Mouse (Mus musculus) lung, embryonic 14.5 days (tissue): Measurements from ENCODE around the gene Igsf23. TPM values are rescaled to one million over a fixed set of nuclear protein-coding genes. Genes with fewer than 3 reads are reported as not detected.

Experiments used
- ATAC-seq: fragments of 200-750 bp; cut with Nextera tagmentation; 2 replicates; pipeline ENCODE4 v1.8.0; 2017; ENCODE audit warnings: mild to moderate bottlenecking, moderate TSS enrichment, moderate library complexity; ENCODE audit not compliant: insufficient read depth
- DNase-seq: peaks from one replicate; pipeline ENCODE4 v3.0.0-alpha.2; 2015
- H3K27ac ChIP-seq: fragments of 300-500 bp; sonication (generic); 2 replicates; pipeline ENCODE4 v1.5.1; 2014; ENCODE audit warnings: low read depth, mild to moderate bottlenecking, moderate library complexity
- H3K27me3 ChIP-seq: fragments of 300-500 bp; sonication (generic); 2 replicates; pipeline ENCODE4 v1.6.1; 2014; ENCODE audit warnings: low read length, control low read depth; ENCODE audit not compliant: insufficient read depth
- H3K36me3 ChIP-seq: fragments of 300-500 bp; sonication (generic); 2 replicates; pipeline ENCODE4 v1.6.1; 2014; ENCODE audit warnings: control low read depth; ENCODE audit not compliant: insufficient read depth
- H3K4me1 ChIP-seq: fragments of 300-500 bp; sonication (generic); 2 replicates; pipeline ENCODE4 v1.6.1; 2014; ENCODE audit warnings: antibody characterized with exemption, control low read depth; ENCODE audit not compliant: insufficient read depth
- H3K4me2 ChIP-seq: fragments of 300-500 bp; sonication (generic); 2 replicates; pipeline ENCODE4 v1.6.1; 2014; ENCODE audit warnings: mild to moderate bottlenecking
- H3K4me3 ChIP-seq: fragments of 300-500 bp; sonication (generic); 2 replicates; pipeline ENCODE4 v1.5.1; 2014; ENCODE audit warnings: low read depth, low read length
- H3K9ac ChIP-seq: fragments of 300-500 bp; sonication (generic); 2 replicates; pipeline ENCODE4 v1.6.1; 2014
- H3K9me3 ChIP-seq: fragments of 300-500 bp; sonication (generic); 2 replicates; pipeline ENCODE4 v1.6.1; 2016; ENCODE audit warnings: low read depth, low read length, control low read depth
- CTCF ChIP-seq: IDR thresholded peaks from 2 replicates; pipeline ENCODE4 v1.5.1; 2016; ENCODE audit warnings: antibody characterized with exemption, low read depth
- WGBS: fragments of 180-500 bp; shearing (Covaris S2); extraction: QIAGEN DNeasy Blood & Tissue Kit; methylation state at CpG from one replicate; pipeline ENCODE4 v1.1.7; 2014; 5-methylcytosine and 5-hydroxymethylcytosine counted together
- polyA plus RNA-seq: library from polyadenylated mRNA; unstranded; fragments of >200 nt; fragmentation: Nextera tagmentation; extraction: Ambion mirVana; gene quantifications from 2 replicates; pipeline ENCODE4 v1.2.1, GENCODE M21; 2014

Gene Igsf23
- polyA plus RNA-seq, 1 experiment from 2014 or later, result 1.2 TPM

DNA sequence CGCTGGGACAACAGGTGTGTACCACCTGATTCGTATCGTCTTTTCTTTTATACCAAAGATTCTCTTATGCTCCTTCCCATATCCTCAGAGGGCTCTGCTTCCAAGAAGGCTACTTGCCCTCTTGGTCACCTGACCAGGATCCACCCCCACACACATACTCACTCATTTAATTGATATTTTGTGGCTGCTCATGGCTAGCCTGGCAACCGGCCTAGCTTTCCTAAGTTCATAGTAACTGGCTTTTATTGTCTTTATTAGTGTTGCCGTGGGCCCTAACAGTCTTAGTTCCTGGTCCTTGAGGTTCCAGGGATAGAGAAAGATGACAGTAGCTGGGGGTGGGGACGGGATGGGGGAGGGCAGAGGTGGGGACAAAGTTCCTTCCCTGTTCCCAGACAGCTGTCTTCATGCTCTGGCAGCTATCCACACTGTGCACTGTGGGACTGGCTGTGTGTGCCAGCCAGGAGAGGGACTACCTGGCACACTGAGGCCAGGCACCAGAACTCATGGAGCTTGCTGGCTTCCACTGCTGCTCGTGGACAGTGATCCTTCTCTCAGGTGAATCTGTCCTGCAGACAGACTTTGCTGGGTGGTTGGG lies 14.5 kb upstream of the Igsf23 start, which contains the start of gene Ceacam20:
Ceacam20 (plus strand) TSS at position 428 of the 595 bp plus-strand sequence.
- no peak within 1 kb of the TSS for H3K4me2 ChIP-seq
- no peaks in the 10 kb centered on the region for H3K36me3 ChIP-seq
- H3K9ac ChIP-seq, result no peak within 1 kb of the TSS
- H3K27ac ChIP-seq, result no peak within 1 kb of the TSS
- H3K4me1 ChIP-seq, result no peaks in the 10 kb centered on the region
- ATAC-seq (no peak), DNase-seq (no peak)
- no peaks in the 10 kb centered on the region for H3K9me3 ChIP-seq
- no peaks in the 10 kb centered on the region for H3K27me3 ChIP-seq
- TF ChIP-seq CTCF, result no peak
- H3K4me3 ChIP-seq, result no peak within 1 kb of the TSS
- 71% methylated on average over 7 of the region's 7 CpGs for WGBS

DNA sequence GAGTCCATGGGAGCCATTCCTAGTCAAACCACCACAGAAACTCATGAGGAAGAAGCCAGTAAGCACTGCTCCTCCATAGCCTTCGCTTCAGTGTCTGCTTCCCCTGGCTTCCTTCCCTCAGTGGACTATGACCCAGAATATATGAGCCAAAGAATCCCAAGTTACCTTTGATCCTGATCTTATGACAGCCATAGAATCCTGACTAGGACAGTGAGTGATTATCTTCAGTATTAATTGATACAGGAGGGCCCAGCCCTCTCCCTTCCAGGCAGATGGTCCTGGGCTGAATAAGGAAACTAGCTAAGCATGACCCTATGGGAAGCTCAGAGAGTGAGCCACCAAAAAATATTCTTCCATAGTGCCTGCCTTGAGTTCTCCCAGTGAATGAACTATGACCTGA lies 11.9 kb upstream of the Igsf23 start:
- Histone ChIP-seq H3K4me2 (no peak overlapping the region), H3K4me3 (no peak overlapping the region), H3K27ac (no peak overlapping the region), H3K36me3 (no peaks in the 10 kb centered on the region), H3K9ac (no peak overlapping the region), H3K9me3 (no peaks in the 10 kb centered on the region), H3K4me1 (no peaks in the 10 kb centered on the region), H3K27me3 (no peaks in the 10 kb centered on the region)
- WGBS, result 57% methylated on average over 1 of the region's 1 CpGs
- ATAC-seq (no peak), DNase-seq (no peak)
- no peak for TF ChIP-seq CTCF

DNA sequence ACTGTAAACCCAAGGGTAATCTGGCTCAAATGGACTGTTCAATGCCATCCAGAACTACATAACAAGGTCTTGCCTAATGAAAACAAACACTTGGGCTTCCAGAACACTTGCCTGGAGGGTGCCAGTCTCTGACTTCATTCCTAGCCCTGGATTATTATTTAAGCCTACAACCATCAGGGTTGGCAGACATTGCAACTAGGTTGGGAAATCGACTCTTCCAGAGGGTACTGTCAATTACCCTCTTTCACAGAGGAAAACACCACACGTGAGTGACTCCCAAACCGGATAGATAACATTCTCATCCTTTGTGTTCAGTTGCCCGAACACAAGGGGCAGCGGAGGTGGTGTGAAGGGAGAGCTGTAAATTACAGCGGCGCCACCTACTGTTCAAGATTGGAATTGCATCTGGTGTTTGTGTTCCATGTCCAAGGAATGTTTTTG lies 5.8 kb upstream of the Igsf23 start:
- H3K27ac ChIP-seq, result no peak overlapping the region
- no peak overlapping the region for H3K9ac ChIP-seq
- ATAC-seq, result peak; percentile 56; the same call in 1 of the 2 replicates
- peak; percentile 96 for DNase-seq
- TF ChIP-seq CTCF, result peak; percentile 93
- no peaks in the 10 kb centered on the region for H3K36me3 ChIP-seq
- 2% methylated on average over 7 of the region's 7 CpGs for WGBS
- H3K4me3 ChIP-seq, result no peak overlapping the region
- H3K4me1 ChIP-seq, result no peaks in the 10 kb centered on the region
- no peaks in the 10 kb centered on the region for H3K27me3 ChIP-seq
- H3K4me2 ChIP-seq, result no peak overlapping the region
- no peaks in the 10 kb centered on the region for H3K9me3 ChIP-seq

DNA sequence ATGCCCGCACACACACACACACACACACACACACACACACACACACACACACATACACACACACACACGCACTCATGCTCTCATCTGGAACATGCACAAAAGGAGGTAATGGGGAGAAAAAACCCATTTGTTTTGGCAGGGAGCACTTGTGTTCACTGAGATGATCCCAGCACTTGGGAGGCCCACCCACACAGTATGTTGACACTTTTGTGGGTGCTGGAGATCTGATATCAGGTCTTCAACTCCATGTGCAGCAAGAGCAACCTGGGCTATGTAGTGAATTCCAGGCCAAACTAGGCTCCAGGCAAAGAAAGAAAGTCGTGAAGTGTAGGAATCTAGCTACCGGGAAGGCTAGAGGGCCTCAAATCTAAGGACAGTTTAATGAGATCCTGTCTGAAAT lies 5.3 kb upstream of the Igsf23 start:
- Histone ChIP-seq H3K27me3 (no peaks in the 10 kb centered on the region), H3K36me3 (no peaks in the 10 kb centered on the region), H3K4me1 (no peaks in the 10 kb centered on the region), H3K9me3 (no peaks in the 10 kb centered on the region), H3K4me2 (no peak overlapping the region), H3K27ac (no peak overlapping the region), H3K9ac (no peak overlapping the region), H3K4me3 (no peak overlapping the region)
- no peak for TF ChIP-seq CTCF
- WGBS, result 46% methylated on average over 4 of the region's 4 CpGs
- DNase-seq (no peak), ATAC-seq (no peak)

DNA sequence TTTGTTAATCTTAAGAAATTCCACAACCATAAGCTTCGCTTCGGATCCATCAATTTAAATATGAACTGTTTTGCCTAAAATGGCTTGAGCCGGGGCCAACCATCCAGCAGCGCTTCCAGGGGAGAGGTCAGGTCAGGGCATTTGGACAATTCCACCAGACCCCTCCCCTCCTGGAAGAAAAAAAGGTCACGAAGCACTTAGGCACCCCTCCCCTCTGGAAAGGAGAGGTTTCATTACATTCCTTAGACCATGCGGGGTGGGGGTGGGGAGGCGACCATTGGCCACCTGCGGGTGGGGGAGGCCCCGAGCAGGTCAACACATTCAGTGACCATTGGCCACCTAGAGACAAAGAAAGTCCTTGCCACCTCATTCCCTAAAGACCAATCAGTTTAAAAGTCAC lies 2.5 kb upstream of the Igsf23 start:
- Histone ChIP-seq H3K27me3 (no peaks in the 10 kb centered on the region), H3K4me2 (no peak overlapping the region), H3K4me1 (no peaks in the 10 kb centered on the region), H3K9ac (no peak overlapping the region), H3K36me3 (no peaks in the 10 kb centered on the region), H3K27ac (no peak overlapping the region), H3K4me3 (no peak overlapping the region), H3K9me3 (no peaks in the 10 kb centered on the region)
- no peak for TF ChIP-seq CTCF
- peak; percentile 39; the same call in 1 of the 2 replicates for ATAC-seq
- WGBS, result 27% methylated on average over 9 of the region's 9 CpGs
- peak; percentile 9 for DNase-seq

DNA sequence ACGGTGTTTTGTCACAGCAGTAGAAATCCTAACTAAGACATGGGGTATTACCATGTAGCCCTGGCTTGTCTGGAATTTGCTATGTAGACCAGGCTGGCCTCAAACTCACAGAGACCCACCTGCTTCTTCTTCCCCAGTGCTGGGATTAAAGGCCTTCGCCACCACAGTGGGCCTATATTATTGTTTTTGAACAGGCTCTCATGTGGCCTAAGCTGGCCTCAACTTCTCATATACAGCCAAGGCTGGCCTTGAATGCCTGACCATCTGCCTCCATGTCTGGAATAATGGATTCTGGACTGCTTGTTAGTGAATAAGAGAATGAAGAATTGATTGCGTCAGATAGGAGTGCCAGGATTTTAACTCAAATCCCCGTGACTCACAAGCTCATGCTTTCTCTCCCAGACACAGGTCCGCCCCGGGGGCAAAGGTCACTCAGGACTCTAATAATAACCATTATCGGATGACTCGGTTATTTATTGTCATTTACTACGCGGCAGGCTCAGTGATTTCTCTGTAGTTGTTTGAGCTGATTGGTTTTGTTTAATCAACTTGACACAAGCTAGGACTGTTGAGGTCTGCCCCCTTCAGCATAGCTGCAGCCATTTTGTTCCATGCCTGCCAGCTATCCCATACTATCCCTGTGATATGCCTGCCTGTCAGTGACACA lies 1.9 kb upstream of the Igsf23 start:
- ATAC-seq, result peak; percentile 32; the same call in 1 of the 2 replicates
- 66% methylated on average over 10 of the region's 10 CpGs for WGBS
- no peak overlapping the region for H3K27ac ChIP-seq
- DNase-seq, result no peak
- no peaks in the 10 kb centered on the region for H3K36me3 ChIP-seq
- no peaks in the 10 kb centered on the region for H3K4me1 ChIP-seq
- TF ChIP-seq CTCF, result no peak
- H3K9me3 ChIP-seq, result no peaks in the 10 kb centered on the region
- H3K4me2 ChIP-seq, result no peak overlapping the region
- H3K4me3 ChIP-seq, result no peak overlapping the region
- H3K27me3 ChIP-seq, result no peaks in the 10 kb centered on the region
- H3K9ac ChIP-seq, result no peak overlapping the region

DNA sequence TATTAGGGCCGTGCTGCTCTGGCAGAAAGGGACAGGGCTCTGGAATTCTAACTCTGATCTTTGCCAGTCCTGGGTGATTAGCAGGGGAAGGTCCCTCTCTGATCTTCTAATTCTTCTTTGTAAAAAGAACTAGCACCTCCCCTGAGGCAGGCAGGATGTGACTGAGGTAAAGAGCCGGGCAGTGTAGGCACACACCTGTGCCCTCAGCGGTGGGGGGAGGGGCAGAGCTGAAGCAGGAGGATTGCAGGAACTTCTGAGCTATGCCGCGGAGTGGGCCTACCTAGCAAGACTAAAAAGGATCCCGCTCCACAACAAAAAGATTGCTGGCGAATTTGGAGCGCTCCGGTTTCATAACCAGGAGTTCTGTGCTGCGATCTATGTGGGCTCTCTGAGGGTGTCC lies 560 bp downstream of the Igsf23 start:
- no peak overlapping the region for H3K9ac ChIP-seq
- ATAC-seq (no peak), DNase-seq (no peak)
- no peaks in the 10 kb centered on the region for H3K27me3 ChIP-seq
- no peak overlapping the region for H3K4me3 ChIP-seq
- no peaks in the 10 kb centered on the region for H3K4me1 ChIP-seq
- H3K27ac ChIP-seq, result no peak overlapping the region
- 45% methylated on average over 10 of the region's 10 CpGs for WGBS
- H3K9me3 ChIP-seq, result no peaks in the 10 kb centered on the region
- TF ChIP-seq CTCF, result no peak
- H3K4me2 ChIP-seq, result no peak overlapping the region
- no peaks in the 10 kb centered on the region for H3K36me3 ChIP-seq
